Mouse (Mus musculus): Measurements from ENCODE around the gene Tmem184b.

Tmem184b gene

GRCm38 (mm10) chr15:79429527-79429926 is 26.2 kb upstream of the Tmem184b start:
- no peak for DNase-seq

GRCm38 (mm10) chr15:79428616-79429015 is 25.2 kb upstream of the Tmem184b start:
- no peak for DNase-seq

GRCm38 (mm10) chr15:79427516-79427915 is 24.1 kb upstream of the Tmem184b start:
- DNase-seq = peak; percentile 31 to 67

- peak; percentile 58 to 68 for DNase-seq
Measured at GRCm38 (mm10) chr15:79425516-79425915, 22.1 kb upstream of the Tmem184b start.

GRCm38 (mm10) chr15:79424602-79425001 is 21.2 kb upstream of the Tmem184b start:
- DNase-seq = no peak

GRCm38 (mm10) chr15:79422715-79423243 is 19.4 kb upstream of the Tmem184b start:
- no peak for DNase-seq

- no peak for DNase-seq
Measured at GRCm38 (mm10) chr15:79418677-79419076, 15.3 kb upstream of the Tmem184b start.

GRCm38 (mm10) chr15:79418265-79418664 is 14.9 kb upstream of the Tmem184b start:
- no peak for DNase-seq

GRCm38 (mm10) chr15:79417379-79417778 is 14.0 kb upstream of the Tmem184b start:
- DNase-seq = no peak

- DNase-seq = no peak
Measured at GRCm38 (mm10) chr15:79416460-79417085, 13.2 kb upstream of the Tmem184b start.

- no peak for DNase-seq
Measured at GRCm38 (mm10) chr15:79414513-79414912, 11.1 kb upstream of the Tmem184b start.

GRCm38 (mm10) chr15:79413802-79414201 is 10.4 kb upstream of the Tmem184b start:
- no peak for DNase-seq

GRCm38 (mm10) chr15:79413201-79413600 is 9.8 kb upstream of the Tmem184b start:
- DNase-seq = no peak

GRCm38 (mm10) chr15:79411363-79412065 is 8.1 kb upstream of the Tmem184b start:
- no peak for DNase-seq

- DNase-seq = no peak
Measured at GRCm38 (mm10) chr15:79409077-79409573, 5.8 kb upstream of the Tmem184b start.

GRCm38 (mm10) chr15:79406564-79406963 is 3.2 kb upstream of the Tmem184b start:
- no peak for DNase-seq

GRCm38 (mm10) chr15:79404277-79404676 is 908 bp upstream of the Tmem184b start:
- no peak for DNase-seq

- DNase-seq = no peak
Measured at GRCm38 (mm10) chr15:79403763-79404210, 418 bp upstream of the Tmem184b start.

GRCm38 (mm10) chr15:79402176-79402575 is 1.2 kb downstream of the Tmem184b start:
- no peak for DNase-seq

GRCm38 (mm10) chr15:79400975-79401365 is 2.4 kb downstream of the Tmem184b start:
- DNase-seq = no peak

- peak in 1 of 2 experiments; percentile 50 for DNase-seq
Measured at GRCm38 (mm10) chr15:79400134-79400974, 3.0 kb downstream of the Tmem184b start.

GRCm38 (mm10) chr15:79399231-79400052 is 3.9 kb downstream of the Tmem184b start:
- DNase-seq = no peak
